Mouse (Mus musculus) brown adipose tissue, adult 24 weeks (tissue): ENCODE data around the gene Sdf4. TPM values are rescaled to one million over a fixed set of nuclear protein-coding genes. Genes with fewer than 3 reads are reported as not detected.

Source experiments
- H3K27ac ChIP-seq: fragments of 200-500 bp; replicated peaks from 2 replicates; pipeline ENCODE4 v1.5.1; 2012; ENCODE audit warnings: low read depth, mild to moderate bottlenecking, low read length
- H3K4me1 ChIP-seq: fragments of 200-500 bp; 2 replicates; pipeline ENCODE4 v1.6.1; 2012; ENCODE audit warnings: low read length, mixed read lengths; ENCODE audit not compliant: control insufficient read depth, insufficient read depth, insufficient read length
- H3K4me3 ChIP-seq: fragments of 200-500 bp; 2 replicates; pipeline ENCODE4 v1.5.1; 2012; ENCODE audit warnings: low read depth, mild to moderate bottlenecking, low read length, moderate library complexity; ENCODE audit not compliant: insufficient read depth
- polyA plus RNA-seq: library from polyadenylated mRNA; stranded (reverse); fragments of >200 nt; gene quantifications from 2 replicates; pipeline ENCODE4 v1.2.4, GENCODE M21; 2012; ENCODE audit not compliant: missing spikeins, insufficient read depth, insufficient read length

The Sdf4 gene
- polyA plus RNA-seq, 1 experiment: 138 TPM

GRCm38 (mm10) chr4:156055173-156055572, 62.5 kb downstream of the Sdf4 start:
- Histone ChIP-seq H3K4me1 (no peaks in the 10 kb centered on the region), H3K4me3 (no peak overlapping the region), H3K27ac (no peak overlapping the region)

GRCm38 (mm10) chr4:156057702-156058101, 65.0 kb downstream of the Sdf4 start:
- Histone ChIP-seq H3K4me1 (no peaks in the 10 kb centered on the region), H3K4me3 (no peak overlapping the region), H3K27ac (no peak overlapping the region)

- no peak overlapping the region for H3K27ac ChIP-seq
- H3K4me3 ChIP-seq: no peak overlapping the region
- H3K4me1 ChIP-seq: no peaks in the 10 kb centered on the region
Measured at GRCm38 (mm10) chr4:156058826-156059225, 66.2 kb downstream of the Sdf4 start.

GRCm38 (mm10) chr4:156059261-156059660, 66.6 kb downstream of the Sdf4 start, which contains the start of gene Ttll10:
Ttll10 (minus strand) TSS chr4:156059414.
- H3K4me1 ChIP-seq: no peaks in the 10 kb centered on the region
- H3K4me3 ChIP-seq: no peak within 1 kb of the TSS
- H3K27ac ChIP-seq: no peak within 1 kb of the TSS

GRCm38 (mm10) chr4:156059713-156060112, 67.0 kb downstream of the Sdf4 start:
- Histone ChIP-seq H3K27ac (no peak overlapping the region), H3K4me1 (no peaks in the 10 kb centered on the region), H3K4me3 (no peak overlapping the region)

Other genes starting within 250 kb of the Sdf4 start
- gene Atad3a, start 231.8 kb upstream of the Sdf4 start, polyA plus RNA-seq: 57.0 and 74.0 TPM in 2 replicates
- 2.3 and 3.9 TPM in 2 replicates for gene Vwa1, start 218.2 kb upstream of the Sdf4 start, polyA plus RNA-seq
- 0.42 and 0.67 TPM in 2 replicates for gene Tmem88b, start 207.0 kb upstream of the Sdf4 start, polyA plus RNA-seq
- gene Ankrd65, start 202.4 kb upstream of the Sdf4 start, polyA plus RNA-seq: not detected in 2 replicates
- 367 and 416 TPM in 2 replicates for gene Mrpl20, start 190.0 kb upstream of the Sdf4 start, polyA plus RNA-seq
- 28.2 and 61.6 TPM in 2 replicates for gene Ccnl2, start 180.4 kb upstream of the Sdf4 start, polyA plus RNA-seq
- gene Aurkaip1, start 161.6 kb upstream of the Sdf4 start, polyA plus RNA-seq: 259 and 309 TPM in 2 replicates
- gene Mxra8, start 153.2 kb upstream of the Sdf4 start, polyA plus RNA-seq: 17.3 and 22.3 TPM in 2 replicates
- gene Dvl1, start 145.5 kb upstream of the Sdf4 start, polyA plus RNA-seq: 19.2 and 20.2 TPM in 2 replicates
- not detected in 2 replicates for gene Tas1r3, start 129.5 kb upstream of the Sdf4 start, polyA plus RNA-seq
- 6.0 and 11.5 TPM in 2 replicates for gene Cptp, start 123.4 kb upstream of the Sdf4 start, polyA plus RNA-seq
- gene Ints11, start 123.3 kb upstream of the Sdf4 start, polyA plus RNA-seq: 12.9 and 15.1 TPM in 2 replicates
- gene Pusl1, start 101.1 kb upstream of the Sdf4 start, polyA plus RNA-seq: 5.7 and 7.8 TPM in 2 replicates
- 2.9 and 5.2 TPM in 2 replicates for gene Acap3, start 101.0 kb upstream of the Sdf4 start, polyA plus RNA-seq
- 34.8 and 46.2 TPM in 2 replicates for gene Ube2j2, start 49.0 kb upstream of the Sdf4 start, polyA plus RNA-seq
- 99.7 and 136 TPM in 2 replicates for gene C1qtnf12, start 30.6 kb upstream of the Sdf4 start, polyA plus RNA-seq
- 1.8 and 3.0 TPM in 2 replicates for gene B3galt6, start 223 bp upstream of the Sdf4 start, polyA plus RNA-seq
- not detected in 2 replicates for gene Tnfrsf4, start 21.0 kb downstream of the Sdf4 start, polyA plus RNA-seq
- gene Tnfrsf18, start 33.3 kb downstream of the Sdf4 start, polyA plus RNA-seq: not detected in 2 replicates
- not detected in 2 replicates for gene Ttll10, start 66.5 kb downstream of the Sdf4 start, polyA plus RNA-seq
- 0.48 and 3.6 TPM in 2 replicates for gene 9430015G10Rik, start 117.1 kb downstream of the Sdf4 start, polyA plus RNA-seq
- not detected in 2 replicates for gene Rnf223, start 137.6 kb downstream of the Sdf4 start, polyA plus RNA-seq
- 9.5 and 18.5 TPM in 2 replicates for gene Agrn, start 204.6 kb downstream of the Sdf4 start, polyA plus RNA-seq
- 6.1 and 11.7 TPM in 2 replicates for gene Isg15, start 207.9 kb downstream of the Sdf4 start, polyA plus RNA-seq
- 1.9 and 5.5 TPM in 2 replicates for gene AW011738, start 210.4 kb downstream of the Sdf4 start, polyA plus RNA-seq
- 9.9 and 25.7 TPM in 2 replicates for gene Perm1, start 223.0 kb downstream of the Sdf4 start, polyA plus RNA-seq
- gene Plekhn1, start 242.0 kb downstream of the Sdf4 start, polyA plus RNA-seq: 7.8 and 8.7 TPM in 2 replicates
- gene Noc2l, start 243.1 kb downstream of the Sdf4 start, polyA plus RNA-seq: 13.8 and 14.6 TPM in 2 replicates